Mouse (Mus musculus) mouse embryonic stem cell (cell line): ENCODE data around the gene Ctbs.

Experiments used
- in situ Hi-C, 2 experiments: fragments of 300-500 bp; cut with MboI; formaldehyde crosslinking; loops; 1 replicate in 1 of 2; 3 replicates in 1 of 2; pipeline ENCODE4 v1.14.3; 2019 to 2020; ENCODE audit warnings: low sequenced_read_pairs in 2 of 2, low pct_unique_long_range_greater_than_20kb in 1 of 2, mixed read lengths in 1 of 2; ENCODE audit not compliant: unreplicated experiment in 1 of 2

The Ctbs gene

GRCm38 (mm10) chr3:146449745-146450250, at the start of gene Ctbs:
TSS of gene Ctbs (plus strand) at chr3:146449795.
- in situ Hi-C loops, result no loop called here

- in situ Hi-C loops, result no loop called here
Observed at GRCm38 (mm10) chr3:146403770-146404169, 45.8 kb upstream of the Ctbs start.

- in situ Hi-C loops, result no loop called here
Observed at GRCm38 (mm10) chr3:146404311-146405201, 45.0 kb upstream of the Ctbs start, which contains the start of gene Ssx2ip. TSS of gene Ssx2ip (plus strand) at chr3:146404642.

GRCm38 (mm10) chr3:146405213-146406006, 44.2 kb upstream of the Ctbs start:
- in situ Hi-C loops, result no loop called here

- in situ Hi-C loops, result no loop called here
Observed at GRCm38 (mm10) chr3:146406007-146406341, 43.6 kb upstream of the Ctbs start.

- in situ Hi-C loops, result no loop called here
Observed at GRCm38 (mm10) chr3:146407086-146407721, 42.4 kb upstream of the Ctbs start.

- in situ Hi-C loops, result no loop called here
Observed at GRCm38 (mm10) chr3:146410114-146410513, 39.5 kb upstream of the Ctbs start.

- in situ Hi-C loops, result no loop called here
Observed at GRCm38 (mm10) chr3:146412008-146412407, 37.6 kb upstream of the Ctbs start.

GRCm38 (mm10) chr3:146412480-146412879, 37.1 kb upstream of the Ctbs start:
- in situ Hi-C loops, result no loop called here

- in situ Hi-C loops, result no loop called here
Observed at GRCm38 (mm10) chr3:146413016-146413415, 36.6 kb upstream of the Ctbs start.

GRCm38 (mm10) chr3:146413992-146414391, 35.6 kb upstream of the Ctbs start:
- in situ Hi-C loops, result no loop called here

GRCm38 (mm10) chr3:146414555-146414954, 35.0 kb upstream of the Ctbs start:
- in situ Hi-C loops, result no loop called here

GRCm38 (mm10) chr3:146417873-146418272, 31.7 kb upstream of the Ctbs start:
- in situ Hi-C loops, result no loop called here

- in situ Hi-C loops, result no loop called here
Observed at GRCm38 (mm10) chr3:146418901-146419300, 30.7 kb upstream of the Ctbs start.

GRCm38 (mm10) chr3:146419534-146419933, 30.1 kb upstream of the Ctbs start:
- in situ Hi-C loops, result no loop called here

GRCm38 (mm10) chr3:146419992-146420537, 29.5 kb upstream of the Ctbs start:
- in situ Hi-C loops, result no loop called here

GRCm38 (mm10) chr3:146421787-146422186, 27.8 kb upstream of the Ctbs start:
- in situ Hi-C loops, result no loop called here

GRCm38 (mm10) chr3:146423710-146424109, 25.9 kb upstream of the Ctbs start:
- in situ Hi-C loops, result no loop called here
